Mouse (Mus musculus) heart, embryonic 12.5 days (tissue): ENCODE data around the gene Snx21. TPM values are rescaled to one million over a fixed set of nuclear protein-coding genes. Genes with fewer than 3 reads are reported as not detected.

Experiments
- ATAC-seq: fragments of 200-750 bp; cut with Nextera tagmentation; 2 replicates; pipeline ENCODE4 v1.8.0; 2017; ENCODE audit warnings: moderate TSS enrichment, moderate library complexity; ENCODE audit not compliant: insufficient number of reproducible peaks, low FRiP score
- H3K27ac ChIP-seq: fragments of 300-500 bp; sonication (generic); 2 replicates; pipeline ENCODE4 v1.5.1; 2016; ENCODE audit warnings: mild to moderate bottlenecking, moderate library complexity; ENCODE audit not compliant: poor library complexity, severe bottlenecking
- H3K27me3 ChIP-seq: fragments of 300-500 bp; sonication (generic); replicated peaks from 2 replicates; pipeline ENCODE4 v1.6.1; 2016; ENCODE audit warnings: mild to moderate bottlenecking, moderate library complexity
- H3K36me3 ChIP-seq: fragments of 300-500 bp; sonication (generic); 2 replicates; pipeline ENCODE4 v1.6.1; 2016; ENCODE audit warnings: mild to moderate bottlenecking, moderate library complexity
- H3K4me1 ChIP-seq: fragments of 300-500 bp; sonication (generic); replicated peaks from 2 replicates; pipeline ENCODE4 v1.6.1; 2016; ENCODE audit warnings: mild to moderate bottlenecking
- H3K4me2 ChIP-seq: fragments of 300-500 bp; sonication (generic); 2 replicates; pipeline ENCODE4 v1.6.1; 2016; ENCODE audit warnings: mild to moderate bottlenecking, moderate library complexity
- H3K4me3 ChIP-seq: fragments of 300-500 bp; sonication (generic); 2 replicates; pipeline ENCODE4 v1.5.1; 2016; ENCODE audit warnings: mild to moderate bottlenecking
- H3K9ac ChIP-seq: fragments of 300-500 bp; sonication (generic); 2 replicates; pipeline ENCODE4 v1.6.1; 2016; ENCODE audit warnings: mild to moderate bottlenecking, moderate library complexity
- H3K9me3 ChIP-seq: fragments of 300-500 bp; sonication (generic); replicated peaks from 2 replicates; pipeline ENCODE4 v1.6.1; 2016; ENCODE audit warnings: mild to moderate bottlenecking, moderate library complexity
- WGBS: fragments of 180-500 bp; shearing (Covaris S2); methylation state at CpG from one replicate; pipeline ENCODE4 v1.1.7; 2016; 5-methylcytosine and 5-hydroxymethylcytosine counted together
- polyA plus RNA-seq: library from polyadenylated mRNA; unstranded; fragments of >200 nt; fragmentation: Nextera tagmentation; extraction: Ambion mirVana; gene quantifications from 2 replicates; pipeline ENCODE4 v1.2.1, GENCODE M21; 2016

Snx21 gene
- polyA plus RNA-seq, 1 experiment from 2014 or later, result 31.7 TPM

GRCm38 (mm10) chr2:164815821-164816220 is 30.2 kb downstream of the Snx21 start:
- WGBS, result 75% methylated on average over 8 of the region's 8 CpGs
- no peaks in the 10 kb centered on the region for H3K27me3 ChIP-seq
- H3K4me1 ChIP-seq, result peaks cover 20% of the 10 kb centered on the region
- H3K36me3 ChIP-seq, result peaks cover 18% of the 10 kb centered on the region
- H3K9ac ChIP-seq, result no peak overlapping the region
- no peak overlapping the region for H3K27ac ChIP-seq
- no peak overlapping the region for H3K4me3 ChIP-seq
- no peak for ATAC-seq
- H3K9me3 ChIP-seq, result no peaks in the 10 kb centered on the region
- H3K4me2 ChIP-seq, result no peak overlapping the region

- Histone ChIP-seq H3K9me3 (no peaks in the 10 kb centered on the region), H3K36me3 (peaks cover 29% of the 10 kb centered on the region), H3K27me3 (no peaks in the 10 kb centered on the region), H3K4me2 (no peak overlapping the region), H3K9ac (no peak overlapping the region), H3K4me1 (peaks cover 20% of the 10 kb centered on the region), H3K27ac (peak overlapping the region; percentile 22), H3K4me3 (no peak overlapping the region)
- WGBS, result 51% methylated on average over 6 of the region's 6 CpGs
- ATAC-seq, result no peak
Observed at GRCm38 (mm10) chr2:164817206-164817605, 31.6 kb downstream of the Snx21 start.

- Histone ChIP-seq H3K4me1 (peaks cover 20% of the 10 kb centered on the region), H3K27me3 (no peaks in the 10 kb centered on the region), H3K4me3 (no peak overlapping the region), H3K27ac (peak overlapping the region; percentile 22; the same call in 1 of the 2 replicates), H3K9ac (no peak overlapping the region), H3K9me3 (no peaks in the 10 kb centered on the region), H3K36me3 (peaks cover 27% of the 10 kb centered on the region), H3K4me2 (no peak overlapping the region)
- ATAC-seq, result 0 out of 2 replicates have a peak, but pooled peaks have one; percentile 31
- WGBS, result 60% methylated on average over 5 of the region's 5 CpGs
Observed at GRCm38 (mm10) chr2:164817703-164818102, 32.1 kb downstream of the Snx21 start.

GRCm38 (mm10) chr2:164821060-164821459 is 35.4 kb downstream of the Snx21 start:
- no peak for ATAC-seq
- no peak overlapping the region for H3K9ac ChIP-seq
- no peak overlapping the region for H3K27ac ChIP-seq
- 84% methylated on average over 6 of the region's 6 CpGs for WGBS
- H3K4me3 ChIP-seq, result no peak overlapping the region
- H3K4me1 ChIP-seq, result peaks cover 20% of the 10 kb centered on the region
- no peak overlapping the region for H3K4me2 ChIP-seq
- no peaks in the 10 kb centered on the region for H3K27me3 ChIP-seq
- H3K36me3 ChIP-seq, result peaks cover 35% of the 10 kb centered on the region
- no peaks in the 10 kb centered on the region for H3K9me3 ChIP-seq

GRCm38 (mm10) chr2:164822636-164823165 is 37.1 kb downstream of the Snx21 start, which contains the start of gene Zswim1:
Gene Zswim1 (plus strand): TSS chr2:164822686.
- H3K27ac ChIP-seq, result peak within 1 kb of the TSS; percentile 67
- peaks cover 11% of the 10 kb centered on the region for H3K4me1 ChIP-seq
- H3K27me3 ChIP-seq, result no peaks in the 10 kb centered on the region
- H3K4me3 ChIP-seq, result peak within 1 kb of the TSS; percentile 79
- no peaks in the 10 kb centered on the region for H3K9me3 ChIP-seq
- H3K9ac ChIP-seq, result peak within 1 kb of the TSS; percentile 83
- under 1% methylated on average over 32 of the region's 32 CpGs for WGBS
- H3K36me3 ChIP-seq, result peaks cover 52% of the 10 kb centered on the region
- H3K4me2 ChIP-seq, result peak within 1 kb of the TSS; percentile 73
- peak; percentile 99 for ATAC-seq

- H3K9me3 ChIP-seq, result no peaks in the 10 kb centered on the region
- peak; percentile 74 for ATAC-seq
- peak overlapping the region; percentile 73 for H3K4me2 ChIP-seq
- H3K9ac ChIP-seq, result peak overlapping the region; percentile 83
- H3K4me3 ChIP-seq, result peak overlapping the region; percentile 79
- peaks cover 6% of the 10 kb centered on the region for H3K4me1 ChIP-seq
- peaks cover 56% of the 10 kb centered on the region for H3K36me3 ChIP-seq
- peak overlapping the region; percentile 67 for H3K27ac ChIP-seq
- 2% methylated on average over 10 of the region's 10 CpGs for WGBS
- H3K27me3 ChIP-seq, result no peaks in the 10 kb centered on the region
Observed at GRCm38 (mm10) chr2:164823181-164823585, 37.6 kb downstream of the Snx21 start.

DNA sequence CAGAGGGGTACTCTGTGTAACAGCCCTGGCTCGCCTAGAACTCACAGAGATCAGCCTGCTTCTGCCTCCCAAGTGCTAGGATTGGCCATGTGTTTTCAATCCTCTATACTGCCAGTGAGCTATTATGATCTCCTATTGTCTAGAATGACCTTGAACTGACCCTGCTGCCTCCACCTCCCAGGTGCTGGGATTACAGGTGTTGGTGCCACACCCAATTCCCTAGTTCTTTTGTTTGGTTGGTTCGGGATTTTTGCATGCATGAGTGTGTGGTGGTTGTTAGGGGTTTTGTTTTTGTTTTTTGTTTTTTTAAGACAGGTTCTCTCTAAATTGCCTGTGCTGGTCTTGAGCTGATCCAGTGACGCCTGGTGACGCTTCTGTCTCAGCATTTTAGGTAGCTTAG is 38.3 kb downstream of the Snx21 start:
- Histone ChIP-seq H3K4me3 (no peak overlapping the region), H3K9ac (no peak overlapping the region), H3K27me3 (no peaks in the 10 kb centered on the region), H3K4me2 (peak overlapping the region; percentile 5; the same call in 1 of the 2 replicates), H3K27ac (no peak overlapping the region), H3K36me3 (peaks cover 64% of the 10 kb centered on the region), H3K4me1 (peaks cover 6% of the 10 kb centered on the region), H3K9me3 (no peaks in the 10 kb centered on the region)
- no peak for ATAC-seq
- 90% methylated on average over 4 of the region's 4 CpGs for WGBS

GRCm38 (mm10) chr2:164825521-164825920 is 39.9 kb downstream of the Snx21 start:
- no peak for ATAC-seq
- Histone ChIP-seq H3K4me2 (no peak overlapping the region), H3K36me3 (peaks cover 63% of the 10 kb centered on the region), H3K27ac (no peak overlapping the region), H3K9me3 (no peaks in the 10 kb centered on the region), H3K4me3 (no peak overlapping the region), H3K9ac (no peak overlapping the region), H3K27me3 (no peaks in the 10 kb centered on the region), H3K4me1 (peaks cover 8% of the 10 kb centered on the region)
- 88% methylated on average over 17 of the region's 17 CpGs for WGBS

DNA sequence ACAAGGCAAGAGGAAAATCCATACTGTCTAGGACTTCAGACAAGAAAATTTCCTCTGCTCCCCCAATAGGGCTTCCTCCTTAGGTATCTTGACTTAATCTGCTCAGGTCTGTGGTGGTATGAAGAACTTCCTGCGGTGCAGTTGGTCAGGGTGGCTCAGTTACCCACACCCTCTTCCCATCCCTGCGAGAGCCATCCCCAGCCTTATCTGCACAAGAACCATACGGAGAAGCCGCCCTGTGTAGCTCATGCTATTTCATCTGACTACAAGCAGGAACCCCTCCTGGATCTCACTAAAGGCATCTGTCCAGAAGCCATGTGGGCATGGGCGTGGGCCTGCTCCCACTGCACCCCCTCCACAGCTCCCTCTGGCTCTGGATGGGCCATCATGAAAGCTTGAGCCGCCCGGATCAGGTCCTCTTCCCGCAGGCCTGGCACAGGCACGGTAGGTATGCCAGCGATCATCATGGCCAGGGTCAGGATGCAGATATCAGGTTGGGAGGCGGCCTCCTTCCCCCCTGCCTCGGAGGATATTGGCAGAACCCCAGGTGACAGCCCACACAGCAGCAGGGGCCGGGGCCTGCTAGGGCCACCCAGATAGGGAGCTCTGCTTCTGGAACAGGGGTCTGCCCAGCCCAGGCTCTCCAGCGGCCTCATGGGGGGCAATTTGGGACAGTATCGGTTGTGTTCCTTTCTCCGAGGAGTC is 41.7 kb downstream of the Snx21 start:
- Histone ChIP-seq H3K9ac (no peak overlapping the region), H3K4me3 (no peak overlapping the region), H3K27ac (no peak overlapping the region), H3K4me1 (peaks cover 19% of the 10 kb centered on the region), H3K9me3 (no peaks in the 10 kb centered on the region), H3K36me3 (peaks cover 49% of the 10 kb centered on the region), H3K4me2 (no peak overlapping the region), H3K27me3 (no peaks in the 10 kb centered on the region)
- WGBS, result 85% methylated on average over 16 of the region's 16 CpGs
- no peak for ATAC-seq

- Histone ChIP-seq H3K4me2 (no peak within 1 kb of the TSS), H3K9me3 (no peaks in the 10 kb centered on the region), H3K27me3 (no peaks in the 10 kb centered on the region), H3K36me3 (peaks cover 49% of the 10 kb centered on the region), H3K27ac (no peak within 1 kb of the TSS), H3K4me3 (no peak within 1 kb of the TSS), H3K4me1 (peaks cover 22% of the 10 kb centered on the region), H3K9ac (no peak within 1 kb of the TSS)
- 82% methylated on average over 6 of the region's 6 CpGs for WGBS
- ATAC-seq, result no peak
Observed at GRCm38 (mm10) chr2:164828437-164828836, 42.8 kb downstream of the Snx21 start, which contains the start of gene Spata25. Gene Spata25 (minus strand): TSS chr2:164828537.

- H3K4me2 ChIP-seq, result no peak overlapping the region
- H3K27me3 ChIP-seq, result no peaks in the 10 kb centered on the region
- 91% methylated on average over 1 of the region's 1 CpGs for WGBS
- peaks cover 18% of the 10 kb centered on the region for H3K4me1 ChIP-seq
- H3K9ac ChIP-seq, result no peak overlapping the region
- peaks cover 49% of the 10 kb centered on the region for H3K36me3 ChIP-seq
- no peak overlapping the region for H3K4me3 ChIP-seq
- no peak overlapping the region for H3K27ac ChIP-seq
- no peak for ATAC-seq
- no peaks in the 10 kb centered on the region for H3K9me3 ChIP-seq
Observed at GRCm38 (mm10) chr2:164829090-164829489, 43.5 kb downstream of the Snx21 start.
